Mouse (Mus musculus) cortical plate, adult 2 months (tissue): ENCODE measurements at regions not wholly inside any gene's neighbourhood (a gene's known extent, or its start where the extent isn't known, plus 50 kb on each side); places are given as distances from the start of the nearest gene placed in this dataset.

Experiments used
- CTCF ChIP-seq: fragments of 200-500 bp; IDR thresholded peaks from 2 replicates; pipeline ENCODE4 v1.5.1; 2011; ENCODE audit warnings: mild to moderate bottlenecking, control low read depth, low read length; ENCODE audit not compliant: insufficient read depth; ENCODE audit errors: extremely low read depth
- POLR2A ChIP-seq: fragments of 200-500 bp; IDR thresholded peaks from 2 replicates; pipeline ENCODE4 v1.6.1; 2011; ENCODE audit warnings: mild to moderate bottlenecking, low read length, control low read depth; ENCODE audit not compliant: insufficient read depth; ENCODE audit errors: extremely low read depth

DNA sequence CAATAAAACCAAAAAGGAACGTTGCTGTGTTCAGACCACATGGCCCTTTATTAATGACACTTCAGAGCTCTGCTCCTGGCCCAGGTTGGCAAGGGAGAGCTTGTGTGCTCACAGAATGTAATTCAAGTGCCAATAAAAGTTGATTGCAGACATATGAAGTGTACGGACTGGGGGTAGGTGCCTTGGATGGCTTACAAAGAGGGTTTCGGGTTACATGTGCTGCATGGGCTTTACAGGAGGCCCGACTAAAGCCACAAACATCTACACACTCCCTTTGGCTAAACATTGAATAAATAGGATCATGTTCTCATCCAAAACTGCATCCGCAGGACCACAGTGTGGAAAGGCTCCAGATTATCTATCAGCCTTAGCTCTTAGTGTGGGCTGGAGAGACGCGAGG is 666.5 kb downstream of the Vrk1 start:
- no peak for TF ChIP-seq CTCF
- no peak for TF ChIP-seq POLR2A
